Comparison of ENCODE assay signal across 21 mouse cellular contexts in the genomic region with DNA sequence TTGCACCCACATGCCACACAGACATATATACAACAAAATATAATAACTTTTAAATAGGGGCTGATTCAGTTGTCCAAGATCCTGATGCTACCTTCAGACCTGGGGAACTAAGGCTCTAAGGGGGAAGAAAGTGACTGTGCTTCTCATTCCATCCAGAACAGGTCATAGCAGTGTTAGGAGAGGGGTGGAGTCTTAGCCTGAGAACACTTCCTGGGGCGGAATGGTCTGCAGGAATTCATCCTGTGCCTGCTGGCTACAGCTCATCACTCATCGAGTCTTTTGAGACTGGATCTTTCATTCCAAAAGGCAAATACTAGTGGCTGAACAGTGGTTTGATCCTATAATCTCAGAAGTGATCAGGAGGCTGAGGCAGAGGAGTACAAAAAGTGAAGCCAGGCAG. TPM values are rescaled to one million over a fixed set of nuclear protein-coding genes. Genes with fewer than 3 reads are reported as not detected.
"Had no signal": no experiment of that assay in that cellular context is flagged by ENCODE, and none has a peak within 500 bp of the region (broad histone marks: within the 10 kb centered on the region; RNA-seq: fewer than 3 reads in every experiment).

No protein-coding gene starts in this region.

- H3K36me3 ChIP-seq: midbrain, embryonic 15.5 days; stomach, embryonic 15.5 days had no signal

- ATAC-seq: liver, postnatal 0 days had no signal

- H3K4me3 ChIP-seq: megakaryocyte, embryonic 14.5 days; neural tube, embryonic 12.5 days had no signal

- H3K27ac ChIP-seq: macrophage; midbrain, embryonic 13.5 days; neural tube, embryonic 12.5 days; stomach, embryonic 15.5 days; stomach, postnatal 0 days had no signal

- H3K9me3 ChIP-seq: megakaryocyte, embryonic 14.5 days; midbrain, embryonic 13.5 days; midbrain, embryonic 15.5 days; neural tube, embryonic 12.5 days; stomach, embryonic 15.5 days had no signal

- H3K27me3 ChIP-seq: midbrain, embryonic 13.5 days; midbrain, embryonic 15.5 days; neural tube, embryonic 12.5 days; stomach, embryonic 15.5 days had no signal

- DNase-seq: liver, postnatal 0 days; lung, embryonic 14.5 days; lung, postnatal 14 days; lung, postnatal 36 days; right cerebral cortex, postnatal 14 days; thymus, adult 2 months; thymus, postnatal 36 days had no signal

- H3K9ac ChIP-seq: liver, postnatal 0 days; stomach, embryonic 15.5 days had no signal

RNA-seq across cellular contexts. Expression of gene Zfp13, which starts 12.0 kb away (rescaled TPM):
- total RNA-seq: monocyte, adult 5-6 weeks; neutrophil, adult 5-6 weeks had no signal

RNA-seq across cellular contexts. Expression of gene Zscan10, which starts 13.4 kb away (rescaled TPM):
- total RNA-seq: megakaryocyte progenitor cell, adult 5-6 weeks; midbrain, postnatal 0 days; monocyte, adult 5-6 weeks; neutrophil, adult 5-6 weeks had no signal
- polyA plus RNA-seq: liver, postnatal 0 days; macrophage; midbrain, embryonic 11.5 days; midbrain, embryonic 13.5 days; midbrain, embryonic 15.5 days; midbrain, postnatal 0 days; neural tube, embryonic 14.5 days; spleen, adult 2 months had no signal
